Mouse (Mus musculus) lung, adult 2 months (tissue): ENCODE results near the gene Prickle3. TPM values are rescaled to one million over a fixed set of nuclear protein-coding genes. Genes with fewer than 3 reads are reported as not detected.
"Not testable (repeated sequence)": the region's sequence is repeated elsewhere in the genome, so short reads cannot be mapped to it uniquely, and the experiment has no call there.

Source experiments
- DNase-seq: peaks from one replicate; pipeline ENCODE4 v3.0.0; 2022
- H3K4me1 ChIP-seq: fragments of 200-500 bp; 2 replicates; pipeline ENCODE4 v1.6.1; 2011; ENCODE audit warnings: low read length; ENCODE audit not compliant: control insufficient read depth, insufficient read depth
- H3K4me3 ChIP-seq: fragments of 200-500 bp; replicated peaks from 2 replicates; pipeline ENCODE3; 2011; ENCODE audit warnings: low read depth, mild to moderate bottlenecking, control low read depth, low read length; ENCODE audit errors: extremely low read depth
- CTCF ChIP-seq: fragments of 200-500 bp; IDR thresholded peaks from 2 replicates; pipeline ENCODE4 v1.5.1; 2011; ENCODE audit warnings: mild to moderate bottlenecking, low read length, control low read depth; ENCODE audit not compliant: insufficient read depth
- POLR2A ChIP-seq: fragments of 200-500 bp; IDR thresholded peaks from 2 replicates; pipeline ENCODE4 v1.6.1; 2011; ENCODE audit warnings: low read depth, mild to moderate bottlenecking, control low read depth, low read length, borderline replicate concordance; ENCODE audit errors: extremely low read depth
- WGBS: fragments of 180-500 bp; shearing (Covaris S2); methylation state at CpG from one replicate; pipeline ENCODE4 v1.1.7; 2018; 5-methylcytosine and 5-hydroxymethylcytosine counted together
- polyA plus RNA-seq: library from polyadenylated mRNA; depleted of rRNA; stranded (reverse); fragments of >200 nt; gene quantifications from 2 replicates; pipeline ENCODE4 v1.2.3, GENCODE M21; 2012; rRNA removed

Prickle3 gene
- polyA plus RNA-seq, 1 experiment, result 25.0 TPM

DNA sequence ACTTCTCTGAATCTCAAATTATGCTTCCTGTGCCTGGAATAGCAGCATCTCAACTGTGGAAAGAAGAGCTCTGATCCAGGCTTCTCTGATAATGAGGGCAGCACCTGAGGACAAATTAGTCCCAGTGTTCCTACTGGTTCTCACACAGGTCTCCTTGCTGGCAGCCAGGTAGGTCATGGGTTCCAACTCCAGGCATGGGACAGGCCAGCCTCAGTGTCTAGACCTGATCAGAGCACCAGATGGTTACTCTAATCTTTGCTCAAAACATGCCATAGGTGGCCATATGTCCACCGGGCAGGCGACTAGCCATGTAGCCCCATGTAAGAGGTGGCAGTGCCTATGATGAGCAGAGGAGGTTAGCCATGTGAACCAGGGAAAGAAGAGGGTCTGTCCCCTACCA lies 31.3 kb downstream of the Prickle3 start:
- 92% methylated on average over 2 of the region's 2 CpGs for WGBS
- no peak for DNase-seq
- no peaks in the 10 kb centered on the region for H3K4me1 ChIP-seq
- TF ChIP-seq POLR2A, result no peak
- H3K4me3 ChIP-seq, result no peak overlapping the region

DNA sequence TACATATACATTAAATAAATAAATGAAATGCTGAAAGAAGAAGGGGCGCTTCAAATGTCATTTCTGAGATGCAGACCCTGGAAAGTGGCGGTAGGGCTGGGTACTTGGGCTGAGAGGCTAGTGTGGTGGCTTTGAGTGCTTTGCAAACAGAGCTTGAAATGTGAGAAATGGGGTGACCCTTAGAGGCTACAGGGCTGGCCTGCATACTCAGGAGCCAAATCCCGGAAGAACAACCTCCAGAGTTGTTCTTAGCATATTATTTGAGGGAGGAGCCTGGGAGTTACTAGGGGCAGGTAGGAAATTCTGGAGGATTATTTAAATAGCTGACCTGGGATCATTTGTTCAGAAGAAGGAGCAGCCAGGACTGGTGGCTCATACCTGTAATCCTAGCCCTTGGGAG lies 33.4 kb downstream of the Prickle3 start:
- no peak for TF ChIP-seq POLR2A
- TF ChIP-seq CTCF, result no peak
- no peaks in the 10 kb centered on the region for H3K4me1 ChIP-seq
- WGBS, result 50% methylated on average over 3 of the region's 3 CpGs
- no peak overlapping the region for H3K4me3 ChIP-seq
- no peak for DNase-seq

DNA sequence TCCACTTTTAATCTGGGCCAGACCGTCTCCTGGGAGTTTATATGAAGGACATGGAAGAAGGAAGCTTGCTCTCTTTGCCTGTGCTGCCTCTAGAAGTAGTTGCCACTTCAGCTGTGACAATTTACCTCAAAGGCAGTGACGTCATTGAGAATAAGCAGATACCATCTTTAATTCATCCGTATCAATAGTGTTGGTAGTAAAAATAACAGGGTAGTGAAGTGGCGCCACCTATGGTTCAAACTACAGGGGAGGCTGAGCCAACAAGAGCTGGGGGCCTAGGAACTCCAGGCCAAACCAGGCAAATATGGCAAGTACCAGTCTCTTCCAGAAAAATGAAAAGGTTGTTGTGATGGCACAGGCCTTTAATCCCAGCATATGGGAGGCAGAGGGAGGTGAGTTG lies 35.8 kb downstream of the Prickle3 start:
- 40% methylated on average over 4 of the region's 4 CpGs for WGBS
- no peak for DNase-seq
- no peak overlapping the region for H3K4me3 ChIP-seq
- H3K4me1 ChIP-seq, result no peaks in the 10 kb centered on the region
- TF ChIP-seq POLR2A (no peak), CTCF (peak; percentile 28; the same call in 1 of the 2 replicates)

DNA sequence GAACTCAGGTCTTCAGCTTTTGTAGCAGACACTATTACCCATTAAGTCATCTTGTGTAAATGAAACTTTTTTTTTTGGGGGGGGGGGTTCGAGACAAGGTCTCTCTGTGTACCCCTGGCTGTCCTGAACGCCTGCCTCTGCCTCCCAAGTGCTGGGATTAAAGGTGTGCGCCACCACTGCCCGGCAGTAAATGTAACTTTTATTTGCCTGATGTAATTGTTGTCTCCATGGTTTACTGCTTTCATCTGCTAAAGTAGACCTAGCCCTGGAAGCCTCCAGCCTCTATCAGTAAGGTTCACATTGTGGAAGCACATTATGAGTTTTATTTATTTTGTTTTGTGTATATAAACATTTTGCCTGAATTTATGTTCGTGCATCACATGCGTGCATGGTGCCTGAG lies 39.5 kb downstream of the Prickle3 start:
- H3K4me3 ChIP-seq, result no peak overlapping the region
- no peak for DNase-seq
- TF ChIP-seq CTCF (no peak), POLR2A (no peak)
- WGBS, result 40% methylated on average over 6 of the region's 6 CpGs
- H3K4me1 ChIP-seq, result no peaks in the 10 kb centered on the region

DNA sequence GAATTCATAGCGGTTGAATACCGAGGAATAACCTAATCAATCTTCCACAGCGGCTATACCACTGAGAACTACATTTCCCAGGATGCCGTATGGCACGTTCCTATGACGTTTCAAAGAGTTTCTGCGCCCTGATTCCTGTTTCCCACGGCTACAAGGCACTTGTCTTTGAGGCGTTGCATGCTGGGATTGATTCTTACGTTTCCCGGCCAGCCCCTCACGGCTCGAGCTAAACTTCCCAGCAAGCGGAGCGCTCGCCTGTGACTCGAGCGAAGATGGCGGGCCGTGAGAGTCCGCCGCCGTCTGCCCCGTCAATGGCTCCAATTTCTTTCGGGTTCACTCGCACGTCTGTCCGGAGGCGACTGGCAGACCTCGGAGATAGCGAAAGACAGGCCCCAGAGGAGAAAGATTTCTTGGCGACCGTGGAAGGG lies 39.9 kb downstream of the Prickle3 start, which contains the start of gene Gpkow:
Gpkow (plus strand) TSS at position 178 of the 428 bp plus-strand sequence.
- Histone ChIP-seq H3K4me1 (no peaks in the 10 kb centered on the region), H3K4me3 (peak within 1 kb of the TSS; percentile 65)
- peak; percentile 67 for DNase-seq
- TF ChIP-seq POLR2A (peak; percentile 71; the same call in 1 of the 2 replicates), CTCF (no peak)
- WGBS, result 22% methylated on average over 33 of the region's 33 CpGs

DNA sequence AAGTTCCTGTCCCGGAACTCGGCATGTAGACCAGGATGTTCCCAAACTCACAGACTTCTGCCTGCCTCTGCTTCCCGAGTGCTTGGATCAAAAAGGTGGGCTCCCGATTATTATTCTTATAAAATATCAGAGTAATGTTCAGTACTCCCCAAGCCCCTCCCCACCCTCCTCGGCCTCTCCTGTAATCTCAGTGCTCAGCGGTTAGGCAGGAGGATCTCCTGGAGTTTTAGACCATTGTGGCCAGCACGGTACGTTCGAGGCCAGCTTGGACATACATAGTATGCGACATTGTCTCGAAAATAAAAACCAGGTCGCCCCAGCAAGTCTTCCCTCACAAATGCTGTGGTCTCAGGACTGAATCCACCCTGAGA lies 56.7 kb downstream of the Prickle3 start:
- whole genome bisulfite sequencing, result 38% methylated on average over 6 of the region's 12 CpGs
- DNase-seq, H3K4me1 ChIP-seq: not testable (repeated sequence)
- H3K4me3 ChIP-seq, result peak overlapping the region; percentile 52

DNA sequence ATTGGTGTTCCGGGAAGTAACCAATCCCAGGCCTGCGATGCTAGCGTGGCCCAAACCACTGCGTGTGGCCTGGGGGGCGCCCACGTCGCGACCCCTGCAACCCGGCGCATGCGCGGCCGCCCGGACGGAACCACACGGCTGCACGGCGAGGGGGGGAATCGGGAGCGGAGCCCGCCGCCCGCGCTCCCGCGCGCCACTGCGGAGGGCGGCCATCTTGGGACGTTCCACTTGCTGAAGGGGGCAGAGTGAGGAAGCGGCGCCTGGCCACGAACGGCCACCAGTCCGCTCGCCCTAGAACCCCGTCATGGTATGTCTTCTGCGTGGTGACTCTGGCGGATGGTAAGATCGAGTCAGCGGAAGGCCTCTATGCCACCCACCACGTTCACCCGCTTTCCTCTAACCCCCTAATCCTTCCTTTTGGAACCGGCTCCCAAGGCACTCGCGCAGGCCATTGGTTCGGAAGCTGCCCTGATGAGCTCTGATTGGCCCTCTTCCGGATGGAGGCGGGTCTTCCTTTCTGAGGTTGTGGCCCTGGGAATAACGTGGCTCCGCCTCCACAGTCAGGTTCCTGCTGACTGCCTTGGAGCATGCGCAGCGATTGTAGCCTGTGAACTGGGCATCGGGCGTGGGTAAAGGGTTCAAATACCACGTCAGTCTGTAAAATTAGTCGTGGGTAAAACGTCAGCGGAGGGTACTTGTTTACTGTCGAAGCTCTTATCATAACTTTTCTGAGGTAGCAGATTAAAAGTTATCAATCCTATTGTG lies 57.3 kb downstream of the Prickle3 start, which contains the start of gene Wdr45:
Wdr45 (plus strand) TSS at position 199 of the 765 bp plus-strand sequence.
- not testable (repeated sequence) for H3K4me1 ChIP-seq
- H3K4me3 ChIP-seq, result peak within 1 kb of the TSS; percentile 52
- peak; percentile 84 for DNase-seq
- WGBS, result 27% methylated on average over 45 of the region's 60 CpGs

DNA sequence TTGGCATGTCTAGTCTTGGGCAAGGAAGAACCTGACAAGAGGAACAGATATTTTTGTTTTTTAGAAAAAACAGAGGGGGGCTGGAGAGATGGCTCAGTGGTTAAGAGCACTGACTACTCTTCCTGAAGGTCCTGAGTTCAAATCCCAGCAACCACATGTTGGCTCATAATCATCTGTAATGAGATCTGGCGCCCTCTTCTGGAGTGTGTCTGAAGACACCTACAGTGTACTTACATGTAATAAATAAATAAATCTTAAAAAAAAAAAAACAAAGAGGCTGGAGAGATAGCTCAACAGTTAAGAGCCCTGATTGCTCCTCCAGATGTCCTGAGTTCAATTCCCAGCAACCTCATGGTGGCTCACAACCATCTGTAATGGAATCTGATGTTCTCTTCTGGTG lies 59.0 kb downstream of the Prickle3 start:
- DNase-seq, H3K4me3 ChIP-seq, H3K4me1 ChIP-seq: not testable (repeated sequence)
- WGBS, result 48% methylated on average over 1 of the region's 1 CpGs

Other genes with a start within 250 kb of the Prickle3 start
- gene Foxp3, start 83.6 kb upstream of the Prickle3 start, polyA plus RNA-seq, result 0.37 and 0.59 TPM in 2 replicates
- 3.5 and 4.2 TPM in 2 replicates for gene Ppp1r3f, start 83.0 kb upstream of the Prickle3 start, polyA plus RNA-seq
- 14.5 and 15.6 TPM in 2 replicates for gene Ccdc22, start 51.7 kb upstream of the Prickle3 start, polyA plus RNA-seq
- gene Cacna1f, start 50.2 kb upstream of the Prickle3 start, polyA plus RNA-seq, result 0.08 and 0.11 TPM in 2 replicates
- gene Syp, start 18.8 kb upstream of the Prickle3 start, polyA plus RNA-seq, result 3.7 and 5.8 TPM in 2 replicates
- gene Plp2, start 14.1 kb downstream of the Prickle3 start, polyA plus RNA-seq, result 208 and 264 TPM in 2 replicates
- gene Magix, start 24.0 kb downstream of the Prickle3 start, polyA plus RNA-seq, result 12.3 and 17.2 TPM in 2 replicates
- gene Gpkow, start 39.9 kb downstream of the Prickle3 start, polyA plus RNA-seq, result 8.4 and 9.4 TPM in 2 replicates
- 83.4 and 128 TPM in 2 replicates for gene Wdr45, start 57.1 kb downstream of the Prickle3 start, polyA plus RNA-seq
- gene Gm45208, start 65.0 kb downstream of the Prickle3 start, polyA plus RNA-seq, result 1.7 and 2.7 TPM in 2 replicates
- 41.0 and 46.2 TPM in 2 replicates for gene Praf2, start 71.2 kb downstream of the Prickle3 start, polyA plus RNA-seq
- gene Ccdc120, start 93.6 kb downstream of the Prickle3 start, polyA plus RNA-seq, result 33.9 and 34.5 TPM in 2 replicates
- 28.8 and 31.8 TPM in 2 replicates for gene Tfe3, start 105.3 kb downstream of the Prickle3 start, polyA plus RNA-seq
- 19.0 and 32.4 TPM in 2 replicates for gene Gripap1, start 132.5 kb downstream of the Prickle3 start, polyA plus RNA-seq
- gene Kcnd1, start 165.0 kb downstream of the Prickle3 start, polyA plus RNA-seq, result 0.84 and 1.0 TPM in 2 replicates
- gene Otud5, start 184.1 kb downstream of the Prickle3 start, polyA plus RNA-seq, result 31.0 and 43.3 TPM in 2 replicates
- gene Pim2, start 221.0 kb downstream of the Prickle3 start, polyA plus RNA-seq, result 12.2 and 13.6 TPM in 2 replicates
- 73.7 and 74.0 TPM in 2 replicates for gene Slc35a2, start 226.8 kb downstream of the Prickle3 start, polyA plus RNA-seq
- gene Pqbp1, start 242.0 kb downstream of the Prickle3 start, polyA plus RNA-seq, result 44.4 and 53.6 TPM in 2 replicates
- 31.6 and 34.7 TPM in 2 replicates for gene Timm17b, start 242.1 kb downstream of the Prickle3 start, polyA plus RNA-seq